Mouse (Mus musculus) induced T-regulatory cell, adult 2 months (primary cell): Measurements from ENCODE around the gene Tex22.

ENCODE experiments used
- DNase-seq: peaks from one replicate; pipeline ENCODE4 v3.0.0-alpha.2; 2012; ENCODE audit warnings: low read depth

Gene Tex22

GRCm38 (mm10) chr12:113101251-113101960 is 27.1 kb downstream of the Tex22 start:
- DNase-seq, result peak; percentile 53

DNA sequence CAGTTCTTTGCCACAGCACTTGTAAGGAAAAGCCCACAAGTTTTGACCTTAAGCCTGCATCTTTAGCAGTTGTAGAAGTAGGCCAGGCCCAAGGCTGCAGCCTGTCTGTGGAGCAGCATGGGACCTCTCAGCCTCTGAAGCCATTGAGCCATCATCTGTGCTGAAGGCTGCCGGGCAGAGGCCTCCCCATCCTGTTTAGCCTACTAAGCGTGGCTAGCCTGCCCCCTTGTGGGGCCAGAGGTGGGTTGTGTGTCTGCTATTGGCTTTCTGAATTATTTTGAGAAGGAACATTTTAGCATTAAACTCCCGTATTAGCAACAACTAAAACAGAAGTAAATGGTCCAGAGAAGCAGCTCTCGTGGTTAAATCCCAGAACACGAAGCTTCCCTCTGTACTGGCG is 28.2 kb downstream of the Tex22 start:
- peak; percentile 87 for DNase-seq

DNA sequence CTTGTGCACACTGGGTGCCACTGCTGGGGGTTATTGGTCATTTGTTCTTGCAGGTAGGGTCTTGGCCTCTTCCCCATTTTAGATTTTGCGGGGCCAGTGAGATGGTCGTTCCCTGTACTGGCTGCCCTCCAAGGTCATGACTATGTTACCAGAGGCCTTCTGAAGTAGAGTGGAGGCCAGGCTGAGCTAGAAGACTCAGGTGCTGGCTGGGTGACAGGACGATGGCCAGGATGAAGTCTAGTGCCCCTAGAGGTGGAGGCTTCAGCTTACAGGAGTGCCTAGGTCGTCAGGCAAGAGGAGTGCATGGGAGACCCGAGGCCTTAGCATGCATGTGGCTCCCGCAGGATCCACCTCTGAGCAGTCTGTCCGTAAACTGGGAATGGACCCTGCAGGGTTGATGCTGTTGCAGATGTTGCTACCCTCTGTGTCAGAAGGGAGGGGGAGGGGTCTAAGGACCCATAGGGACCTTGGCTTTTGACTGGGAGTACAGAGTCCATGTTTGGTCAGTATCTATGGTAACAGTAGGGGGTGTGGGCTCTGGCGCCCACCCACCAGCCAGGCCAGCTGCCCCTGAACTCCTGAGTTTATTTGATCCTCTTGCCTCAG is 29.6 kb downstream of the Tex22 start:
- DNase-seq, result peak; percentile 60

- DNase-seq, result no peak
Observed at GRCm38 (mm10) chr12:113106386-113106785, 32.1 kb downstream of the Tex22 start.

- peak; percentile 22 for DNase-seq
Observed at GRCm38 (mm10) chr12:113107431-113108124, 33.3 kb downstream of the Tex22 start.

DNA sequence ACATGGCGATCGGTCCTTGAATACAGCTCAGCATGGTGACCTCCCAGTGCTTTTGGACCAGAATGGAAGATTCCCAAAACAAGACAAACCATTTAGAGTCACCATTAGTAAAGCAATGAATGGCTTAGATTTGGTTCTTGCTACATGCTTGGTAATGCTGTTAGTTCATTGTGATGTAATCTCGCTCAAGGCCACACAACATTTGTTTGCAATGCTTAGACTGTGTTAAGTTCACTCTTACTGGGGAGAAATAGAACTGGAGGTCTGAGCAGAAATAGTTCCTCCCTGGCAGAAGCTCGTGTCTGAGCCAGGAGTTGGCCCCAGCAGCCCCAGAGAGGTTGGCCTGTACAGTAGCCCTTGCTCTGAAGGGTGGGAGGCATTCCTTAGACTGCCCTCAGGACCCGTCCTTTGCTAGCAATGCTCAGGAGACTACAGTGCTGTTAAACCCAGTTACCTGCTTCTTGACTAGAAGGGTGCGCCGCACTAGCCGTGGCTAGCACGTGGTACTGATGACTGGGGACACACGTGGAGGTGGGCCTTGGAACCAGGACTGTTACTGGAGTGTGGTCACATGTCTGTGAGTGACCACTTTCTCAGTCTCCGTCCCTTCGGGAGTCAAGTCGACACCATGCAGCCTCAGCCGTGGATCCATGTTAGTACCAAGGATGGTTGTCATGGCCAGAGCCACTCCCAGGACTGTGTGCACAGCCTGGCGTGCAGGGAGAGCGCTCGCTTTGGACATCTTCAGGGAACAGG is 34.4 kb downstream of the Tex22 start:
- no peak for DNase-seq

- no peak for DNase-seq
Observed at GRCm38 (mm10) chr12:113109801-113110200, 35.5 kb downstream of the Tex22 start.

GRCm38 (mm10) chr12:113114141-113114540 is 39.8 kb downstream of the Tex22 start:
- no peak for DNase-seq

DNA sequence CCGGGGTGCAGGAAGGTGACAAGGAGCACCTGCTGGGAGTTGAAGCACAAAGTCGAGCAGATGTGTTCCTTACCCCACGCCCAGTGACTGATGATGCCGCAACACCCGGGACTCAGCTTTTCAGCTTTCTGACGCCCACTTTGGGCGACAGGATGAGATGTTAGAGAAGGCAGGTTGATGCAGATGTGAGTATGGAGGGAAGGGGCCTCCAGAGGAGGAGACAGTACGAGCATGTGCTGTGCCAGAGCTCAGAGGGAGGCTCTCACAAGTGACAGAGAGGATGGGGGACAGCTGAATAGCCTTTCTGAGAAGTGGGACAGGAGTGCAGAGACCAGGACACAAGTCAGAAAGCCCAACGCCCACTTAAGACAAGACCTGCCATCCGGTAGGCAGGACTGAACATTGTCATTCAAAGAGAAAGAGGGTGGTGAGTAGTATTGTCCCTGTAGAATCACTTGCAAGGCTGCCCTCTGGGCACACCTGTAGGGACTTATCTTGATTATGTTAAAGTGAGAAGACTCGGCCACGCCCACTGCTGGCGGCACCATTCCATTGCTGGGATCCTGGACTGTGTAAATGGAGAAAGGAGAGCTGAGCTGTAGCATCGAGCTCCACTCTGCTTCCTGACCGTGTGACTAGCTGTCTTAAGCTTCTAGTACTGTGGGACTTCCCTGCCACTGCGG is 40.7 kb downstream of the Tex22 start:
- no peak for DNase-seq

DNA sequence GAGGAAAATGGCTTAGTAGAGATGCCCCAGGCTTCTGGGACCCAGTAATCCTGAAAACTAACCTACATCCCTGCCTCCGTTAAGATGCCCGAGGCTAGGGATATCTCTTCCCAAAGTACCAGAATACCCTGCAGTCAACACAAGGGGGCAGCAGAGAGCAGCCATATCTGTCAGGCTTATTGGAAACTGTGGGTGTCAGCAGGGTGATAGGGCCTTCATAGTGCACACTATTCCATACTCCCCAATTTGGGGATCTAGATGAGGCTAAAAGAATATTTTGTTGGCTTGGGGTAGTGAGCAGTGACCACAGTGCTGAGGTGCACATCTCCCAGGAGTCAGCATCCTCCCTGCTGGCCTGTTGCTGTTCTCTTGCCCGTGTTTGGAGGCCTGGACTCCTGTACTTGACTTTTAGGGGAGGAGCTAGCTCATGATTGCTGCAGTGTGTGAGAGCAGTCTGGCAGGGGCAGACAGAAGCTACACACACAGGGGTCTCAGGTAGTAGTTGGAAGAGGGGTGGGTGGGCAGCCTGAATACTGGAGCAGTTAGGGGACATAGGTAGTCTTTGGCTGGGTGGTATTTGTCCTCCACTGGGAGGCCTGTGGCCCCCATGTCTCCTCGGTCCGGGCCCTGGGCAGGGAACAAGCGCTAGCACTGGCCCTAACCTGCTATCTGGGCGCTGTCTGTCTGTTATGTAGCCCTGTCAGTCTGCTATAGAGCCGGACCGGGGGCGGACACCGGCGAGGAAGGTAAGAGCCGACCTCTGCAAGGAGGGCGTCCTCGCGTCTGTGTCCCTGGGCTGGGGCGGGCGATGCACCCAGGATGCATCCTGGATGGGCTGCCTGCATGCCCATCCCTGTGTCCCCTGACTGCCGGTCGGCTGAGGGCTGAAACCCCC is 45.5 kb downstream of the Tex22 start:
- peak; percentile 88 for DNase-seq

GRCm38 (mm10) chr12:113124726-113125125 is 50.4 kb downstream of the Tex22 start:
- no peak for DNase-seq

GRCm38 (mm10) chr12:113130732-113131131 is 56.4 kb downstream of the Tex22 start:
- no peak for DNase-seq

GRCm38 (mm10) chr12:113131601-113132000 is 57.3 kb downstream of the Tex22 start:
- no peak for DNase-seq

- DNase-seq, result no peak
Observed at GRCm38 (mm10) chr12:113132567-113132966, 58.3 kb downstream of the Tex22 start.

DNA sequence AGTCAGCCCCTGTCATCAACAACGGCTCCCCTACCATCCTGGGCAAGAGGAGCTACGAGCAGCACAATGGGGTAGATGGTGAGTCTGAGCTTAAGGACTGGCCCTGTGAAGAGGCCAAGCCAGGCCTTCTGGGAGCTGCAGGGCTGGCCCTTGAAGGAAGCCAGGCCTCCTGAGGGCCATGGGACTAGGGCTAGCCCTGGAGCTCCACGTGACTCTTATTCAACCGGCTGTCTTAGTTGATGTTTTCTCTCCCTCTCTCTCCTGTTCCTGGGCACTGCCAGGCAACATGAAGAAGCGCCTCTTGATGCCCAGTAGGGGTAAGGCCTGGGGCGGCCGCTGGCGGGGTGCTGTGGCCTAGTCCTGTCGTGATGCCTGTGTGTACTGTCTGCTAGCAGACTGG is 59.0 kb downstream of the Tex22 start:
- DNase-seq, result no peak

DNA sequence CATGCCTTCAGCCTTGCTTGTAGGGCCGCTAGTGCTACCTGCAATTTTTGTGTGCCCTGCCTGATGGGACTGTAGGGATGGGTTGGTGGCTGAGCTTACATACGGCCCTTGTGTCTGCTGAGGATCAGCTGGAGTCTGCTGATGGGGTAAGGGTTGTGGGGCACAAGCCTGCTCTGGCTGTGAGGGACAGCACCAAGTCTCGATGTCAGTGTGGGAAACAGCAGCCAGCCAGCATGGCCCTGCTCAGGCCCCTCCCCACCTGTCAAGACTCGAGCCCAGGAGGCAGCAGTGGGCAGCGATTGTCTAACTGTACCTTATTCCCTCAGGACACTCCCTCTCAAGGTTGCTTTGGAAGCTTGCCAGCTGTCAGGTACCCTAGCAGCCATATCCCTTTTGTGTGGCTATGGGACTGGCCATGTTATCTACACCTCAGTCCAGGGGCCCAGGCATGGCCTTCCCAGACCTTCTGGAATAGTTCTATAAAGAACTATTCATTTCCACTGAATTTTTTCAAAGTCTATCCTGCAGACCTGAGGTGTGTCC is 59.6 kb downstream of the Tex22 start:
- no peak for DNase-seq

GRCm38 (mm10) chr12:113134502-113134901 is 60.2 kb downstream of the Tex22 start:
- DNase-seq, result no peak

DNA sequence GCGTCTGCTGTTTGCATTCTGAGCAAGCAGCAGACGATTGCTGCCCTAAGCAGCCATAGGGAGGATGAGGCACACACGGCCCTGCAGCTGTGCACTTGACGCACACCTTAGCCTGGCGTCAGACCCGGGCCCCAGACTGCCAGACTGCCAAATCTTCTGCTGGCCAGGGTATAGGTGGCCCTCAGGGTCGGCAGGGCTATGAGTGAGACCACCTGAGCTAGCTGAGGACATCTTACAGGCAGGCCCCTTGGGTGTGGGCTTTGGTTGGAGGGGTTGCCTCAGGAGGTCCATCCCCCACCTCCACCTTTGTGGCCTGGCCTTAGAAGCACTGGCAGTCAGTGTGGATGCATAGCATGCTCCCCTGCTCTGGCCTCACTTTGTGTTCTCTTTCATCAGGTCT is 61.1 kb downstream of the Tex22 start:
- no peak for DNase-seq

DNA sequence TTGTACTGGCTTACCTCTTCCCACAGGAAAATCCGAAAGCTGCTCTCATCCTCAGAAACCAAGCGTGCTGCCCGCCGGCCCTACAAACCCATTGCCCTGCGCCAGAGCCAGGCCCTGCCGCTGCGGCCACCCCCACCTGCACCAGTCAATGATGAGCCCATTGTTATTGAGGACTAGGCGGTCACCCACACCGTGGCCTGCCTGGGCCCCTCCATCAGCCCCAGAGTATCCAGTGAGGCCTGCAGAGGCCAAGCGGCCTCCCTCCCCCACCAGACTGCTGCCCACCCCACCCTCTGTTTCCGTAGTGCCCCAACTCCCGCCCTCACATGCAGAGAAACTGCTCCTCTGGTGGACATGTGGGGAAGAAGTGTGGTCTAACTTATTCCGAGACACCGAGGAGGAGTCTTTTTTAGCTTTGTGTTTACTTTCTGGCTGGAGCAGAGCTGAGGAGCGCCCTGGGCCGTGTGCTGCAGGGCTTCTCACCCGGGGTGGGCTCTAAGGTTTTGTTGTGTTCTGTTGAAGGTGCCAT is 62.3 kb downstream of the Tex22 start:
- DNase-seq, result no peak
